Mouse (Mus musculus): ENCODE data around the gene Mrps16. TPM values are rescaled to one million over a fixed set of nuclear protein-coding genes. Genes with fewer than 3 reads are reported as not detected.

The Mrps16 gene
- polyA plus RNA-seq, 1 experiment = 2.8 TPM

- Histone ChIP-seq H3K27me3 (ENCODE audit: control insufficient read depth) (no peaks in the 10 kb centered on the region), H3K9me3 (ENCODE audit: control insufficient read depth, low read length) (no peaks in the 10 kb centered on the region), H3K4me1 (ENCODE audit: control insufficient read depth) (peaks cover 7% of the 10 kb centered on the region), H3K4me3 (replicated peaks) (no peak overlapping the region), H3K36me3 (ENCODE audit: control insufficient read depth) (no peaks in the 10 kb centered on the region)
- TF ChIP-seq GATA1 (IDR thresholded peaks at IDR 0.05; ENCODE audit: low read length) = no peak
- no peak for TF ChIP-seq TAL1 (IDR thresholded peaks at IDR 0.05; ENCODE audit: low read length)
These were observed 5.4 kb upstream of the Mrps16 start for GRCm38 (mm10) chr14:20398864-20399263.

DNA sequence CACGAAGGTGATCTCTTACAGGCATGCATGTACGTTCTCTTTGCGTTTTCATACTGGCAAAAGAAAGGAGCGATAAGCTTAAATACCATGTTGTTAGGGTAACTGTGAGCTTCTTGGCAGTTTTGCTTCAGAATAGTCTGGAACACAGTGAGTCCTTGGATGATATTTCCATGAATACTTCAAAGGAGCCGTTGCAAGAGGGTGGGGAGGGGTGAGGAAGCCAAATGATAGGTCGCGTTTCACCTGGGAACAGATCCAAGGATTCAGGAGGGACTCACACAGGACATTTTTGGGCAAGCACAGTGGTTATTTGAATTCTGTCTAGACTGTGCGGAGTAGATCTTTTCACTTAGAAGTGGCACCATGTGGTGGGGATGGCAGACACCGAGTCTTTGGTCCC, 3.8 kb upstream of the Mrps16 start:
- H3K36me3 ChIP-seq (ENCODE audit: control insufficient read depth) = no peaks in the 10 kb centered on the region; the same call in 1 of the 2 replicates
- no peaks in the 10 kb centered on the region for H3K9me3 ChIP-seq (ENCODE audit: control insufficient read depth, low read length)
- H3K4me3 ChIP-seq (replicated peaks) = no peak overlapping the region
- peaks cover 17% of the 10 kb centered on the region for H3K4me1 ChIP-seq (ENCODE audit: control insufficient read depth)
- TF ChIP-seq GATA1 (IDR thresholded peaks at IDR 0.05; ENCODE audit: low read length) = no peak
- no peak for TF ChIP-seq TAL1 (IDR thresholded peaks at IDR 0.05; ENCODE audit: low read length)
- H3K27me3 ChIP-seq (ENCODE audit: control insufficient read depth) = no peaks in the 10 kb centered on the region

DNA sequence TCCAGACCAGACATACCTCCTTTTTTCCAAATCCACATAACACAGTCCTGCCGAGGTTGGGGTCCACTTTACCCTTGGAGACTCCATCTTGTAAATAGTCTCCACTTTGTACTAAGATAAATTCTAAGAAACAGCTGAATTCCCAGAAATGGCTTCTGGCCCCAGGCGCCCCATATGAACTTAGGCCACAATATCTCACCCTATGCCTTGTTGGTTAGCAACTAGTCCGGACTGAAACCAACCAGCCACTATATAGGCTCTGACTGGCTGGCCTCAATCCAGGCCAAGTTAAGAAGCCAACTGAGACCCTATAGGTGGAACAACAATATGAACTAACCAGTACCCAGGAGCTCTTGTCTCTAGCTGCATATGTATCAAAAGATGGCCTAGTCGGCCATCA, 1.1 kb downstream of the Mrps16 start:
- Histone ChIP-seq H3K27me3 (ENCODE audit: control insufficient read depth) (no peaks in the 10 kb centered on the region), H3K36me3 (ENCODE audit: control insufficient read depth) (peaks cover 31% of the 10 kb centered on the region), H3K4me3 (replicated peaks) (peak overlapping the region; percentile 40)

GRCm38 (mm10) chr14:20389446-20390079, 3.9 kb downstream of the Mrps16 start:
- H3K4me1 ChIP-seq (ENCODE audit: control insufficient read depth) = peaks cover 60% of the 10 kb centered on the region
- H3K4me3 ChIP-seq (replicated peaks) = peak overlapping the region; percentile 97
- H3K9me3 ChIP-seq (ENCODE audit: control insufficient read depth, low read length) = no peaks in the 10 kb centered on the region
- peaks cover 59% of the 10 kb centered on the region for H3K36me3 ChIP-seq (ENCODE audit: control insufficient read depth)
- H3K27me3 ChIP-seq (ENCODE audit: control insufficient read depth) = no peaks in the 10 kb centered on the region
- TF ChIP-seq TAL1 (IDR thresholded peaks at IDR 0.05; ENCODE audit: low read length) = no peak
- no peak for TF ChIP-seq GATA1 (IDR thresholded peaks at IDR 0.05; ENCODE audit: low read length)

More for the DNA sequence above, 1.1 kb downstream of the Mrps16 start:
- peaks cover 42% of the 10 kb centered on the region for H3K4me1 ChIP-seq (ENCODE audit: control insufficient read depth)
- TF ChIP-seq GATA1 (IDR thresholded peaks at IDR 0.05; ENCODE audit: low read length) (no peak), TAL1 (IDR thresholded peaks at IDR 0.05; ENCODE audit: low read length) (no peak)
- no peaks in the 10 kb centered on the region for H3K9me3 ChIP-seq (ENCODE audit: control insufficient read depth, low read length)

- Histone ChIP-seq H3K4me1 (ENCODE audit: control insufficient read depth) (peaks cover 53% of the 10 kb centered on the region), H3K9me3 (ENCODE audit: control insufficient read depth, low read length) (no peaks in the 10 kb centered on the region)
These were observed 4.8 kb downstream of the Mrps16 start, which contains the start of gene Dnajc9 for GRCm38 (mm10) chr14:20388441-20389129. Dnajc9 (minus strand) TSS chr14:20388910.

DNA sequence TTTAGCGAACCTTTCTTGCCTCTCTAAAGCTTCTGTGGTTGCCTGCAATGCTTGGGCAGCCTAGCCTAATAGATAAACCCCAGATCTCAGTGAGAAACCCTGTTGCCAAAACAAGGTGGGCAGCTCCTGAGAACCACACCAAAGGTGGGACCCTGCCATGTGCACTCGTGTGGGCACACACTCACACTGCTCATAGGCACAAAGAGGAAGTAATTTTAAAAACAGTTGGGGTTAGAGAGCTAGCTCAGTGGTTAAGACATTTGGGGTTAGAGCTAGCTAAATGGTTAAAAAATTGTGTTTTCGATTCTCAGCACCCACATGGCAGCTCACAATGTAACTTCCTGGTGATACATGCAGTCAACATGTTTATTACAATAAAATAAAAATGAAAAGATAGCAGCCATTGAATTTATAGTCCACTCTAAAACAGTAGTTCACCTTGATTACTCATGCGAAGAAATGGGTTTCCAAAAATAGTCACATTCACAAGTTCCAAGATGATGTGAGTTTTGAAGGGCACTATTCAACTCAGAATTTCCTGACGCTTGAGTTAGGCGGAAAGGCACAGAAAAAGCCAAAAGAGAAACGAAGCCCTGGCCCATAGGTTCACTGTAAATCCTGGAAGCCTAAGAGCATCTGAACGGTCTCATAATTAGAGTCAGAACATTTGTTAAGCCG, 13.5 kb downstream of the Mrps16 start:
- H3K4me3 ChIP-seq (replicated peaks) = no peak overlapping the region
- no peaks in the 10 kb centered on the region for H3K9me3 ChIP-seq (ENCODE audit: control insufficient read depth, low read length)
- no peak for TF ChIP-seq TAL1 (IDR thresholded peaks at IDR 0.05; ENCODE audit: low read length)
- no peak for TF ChIP-seq GATA1 (IDR thresholded peaks at IDR 0.05; ENCODE audit: low read length)
- no peaks in the 10 kb centered on the region for H3K27me3 ChIP-seq (ENCODE audit: control insufficient read depth)
- H3K36me3 ChIP-seq (ENCODE audit: control insufficient read depth) = peaks cover 93% of the 10 kb centered on the region
- peaks cover 13% of the 10 kb centered on the region for H3K4me1 ChIP-seq (ENCODE audit: control insufficient read depth)

More at GRCm38 (mm10) chr14:20388441-20389129, 4.8 kb downstream of the Mrps16 start, which contains the start of gene Dnajc9:
- H3K36me3 ChIP-seq (ENCODE audit: control insufficient read depth) = peaks cover 68% of the 10 kb centered on the region
- TF ChIP-seq GATA1 (IDR thresholded peaks at IDR 0.05; ENCODE audit: low read length) = no peak
- no peak for TF ChIP-seq TAL1 (IDR thresholded peaks at IDR 0.05; ENCODE audit: low read length)
- no peaks in the 10 kb centered on the region for H3K27me3 ChIP-seq (ENCODE audit: control insufficient read depth)
- peak within 1 kb of the TSS; percentile 97 for H3K4me3 ChIP-seq (replicated peaks)

DNA sequence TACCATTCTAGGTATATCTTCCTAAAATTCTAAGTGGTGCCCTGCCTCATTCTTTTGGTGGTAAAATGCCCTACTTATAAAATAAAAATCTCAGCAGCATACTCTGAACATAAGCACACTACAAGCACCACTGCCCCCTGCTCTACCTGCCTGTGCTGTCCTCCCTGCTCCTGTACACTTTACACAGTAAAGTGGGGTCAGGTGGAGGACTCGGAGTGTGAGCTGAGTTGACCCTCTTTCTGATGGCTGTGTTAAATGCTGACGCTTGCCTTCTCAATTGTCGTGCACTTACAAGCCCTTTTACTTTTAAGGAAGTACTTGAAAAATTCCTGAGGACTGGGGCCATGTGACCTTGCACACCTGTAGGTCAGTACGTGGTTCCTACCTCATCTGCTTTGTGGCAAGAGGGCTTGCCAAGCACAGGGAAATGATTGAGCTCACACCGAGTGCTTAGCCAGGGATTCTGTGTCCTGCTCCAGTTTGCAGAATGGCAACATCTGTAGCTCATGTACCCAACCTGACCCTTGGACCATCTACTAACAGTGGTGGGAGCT, 14.3 kb downstream of the Mrps16 start:
- TF ChIP-seq TAL1 (IDR thresholded peaks at IDR 0.05; ENCODE audit: low read length) (no peak), GATA1 (IDR thresholded peaks at IDR 0.05; ENCODE audit: low read length) (no peak)
- no peaks in the 10 kb centered on the region for H3K9me3 ChIP-seq (ENCODE audit: control insufficient read depth, low read length)
- no peaks in the 10 kb centered on the region for H3K27me3 ChIP-seq (ENCODE audit: control insufficient read depth)
- peaks cover 90% of the 10 kb centered on the region for H3K36me3 ChIP-seq (ENCODE audit: control insufficient read depth)
- H3K4me1 ChIP-seq (ENCODE audit: control insufficient read depth) = peaks cover 10% of the 10 kb centered on the region
- H3K4me3 ChIP-seq (replicated peaks) = no peak overlapping the region

GRCm38 (mm10) chr14:20378313-20379061, 14.9 kb downstream of the Mrps16 start:
- H3K36me3 ChIP-seq (ENCODE audit: control insufficient read depth) = peaks cover 89% of the 10 kb centered on the region
- H3K27me3 ChIP-seq (ENCODE audit: control insufficient read depth) = no peaks in the 10 kb centered on the region
- no peaks in the 10 kb centered on the region for H3K9me3 ChIP-seq (ENCODE audit: control insufficient read depth, low read length)
- H3K4me1 ChIP-seq (ENCODE audit: control insufficient read depth) = peaks cover 10% of the 10 kb centered on the region
- no peak overlapping the region for H3K4me3 ChIP-seq (replicated peaks)
- TF ChIP-seq TAL1 (IDR thresholded peaks at IDR 0.05; ENCODE audit: low read length) (no peak), GATA1 (IDR thresholded peaks at IDR 0.05; ENCODE audit: low read length) (no peak)
